Mouse (Mus musculus) liver, embryonic 13.5 days (tissue): ENCODE data around the gene Gnb1. TPM values are rescaled to one million over a fixed set of nuclear protein-coding genes. Genes with fewer than 3 reads are reported as not detected.

Experiments used
- ATAC-seq: fragments of 200-750 bp; cut with Nextera tagmentation; 2 replicates; pipeline ENCODE4 v1.8.0; 2017; ENCODE audit warnings: low read depth, mild to moderate bottlenecking, moderate number of reproducible peaks, moderate library complexity
- DNase-seq: peaks from one replicate; pipeline ENCODE4 v3.0.0; 2022
- H3K27ac ChIP-seq: fragments of 300-500 bp; sonication (generic); 2 replicates; pipeline ENCODE4 v1.5.1; 2015; ENCODE audit warnings: moderate library complexity, mild to moderate bottlenecking, inconsistent platforms
- H3K27me3 ChIP-seq: fragments of 300-500 bp; sonication (generic); 2 replicates; pipeline ENCODE4 v1.6.1; 2015; ENCODE audit warnings: mild to moderate bottlenecking, inconsistent platforms
- H3K36me3 ChIP-seq: fragments of 300-500 bp; sonication (generic); 2 replicates; pipeline ENCODE4 v1.6.1; 2015; ENCODE audit warnings: mild to moderate bottlenecking, inconsistent platforms
- H3K4me1 ChIP-seq: fragments of 300-500 bp; sonication (generic); replicated peaks from 2 replicates; pipeline ENCODE4 v1.6.1; 2015; ENCODE audit warnings: inconsistent platforms
- H3K4me2 ChIP-seq: fragments of 300-500 bp; sonication (generic); 2 replicates; pipeline ENCODE4 v1.6.1; 2015; ENCODE audit warnings: inconsistent platforms, mild to moderate bottlenecking, moderate library complexity
- H3K4me3 ChIP-seq: fragments of 300-500 bp; sonication (generic); replicated peaks from 2 replicates; pipeline ENCODE4 v1.5.1; 2015; ENCODE audit warnings: mild to moderate bottlenecking, inconsistent platforms
- H3K9ac ChIP-seq: fragments of 300-500 bp; sonication (generic); 2 replicates; pipeline ENCODE4 v1.6.1; 2015; ENCODE audit warnings: mild to moderate bottlenecking, inconsistent platforms
- H3K9me3 ChIP-seq: fragments of 300-500 bp; sonication (generic); replicated peaks from 2 replicates; pipeline ENCODE4 v1.6.1; 2016; ENCODE audit warnings: inconsistent platforms
- WGBS: fragments of 180-500 bp; shearing (Covaris S2); methylation state at CpG from one replicate; pipeline ENCODE4 v1.1.7; 2015; ENCODE audit not compliant: insufficient replicate concordance; 5-methylcytosine and 5-hydroxymethylcytosine counted together
- polyA plus RNA-seq: library from polyadenylated mRNA; unstranded; fragments of >200 nt; fragmentation: Nextera tagmentation; extraction: Ambion mirVana; gene quantifications from 2 replicates; pipeline ENCODE4 v1.2.1, GENCODE M21; 2015

The Gnb1 gene
- polyA plus RNA-seq, 1 experiment from 2014 or later = 130 TPM

DNA sequence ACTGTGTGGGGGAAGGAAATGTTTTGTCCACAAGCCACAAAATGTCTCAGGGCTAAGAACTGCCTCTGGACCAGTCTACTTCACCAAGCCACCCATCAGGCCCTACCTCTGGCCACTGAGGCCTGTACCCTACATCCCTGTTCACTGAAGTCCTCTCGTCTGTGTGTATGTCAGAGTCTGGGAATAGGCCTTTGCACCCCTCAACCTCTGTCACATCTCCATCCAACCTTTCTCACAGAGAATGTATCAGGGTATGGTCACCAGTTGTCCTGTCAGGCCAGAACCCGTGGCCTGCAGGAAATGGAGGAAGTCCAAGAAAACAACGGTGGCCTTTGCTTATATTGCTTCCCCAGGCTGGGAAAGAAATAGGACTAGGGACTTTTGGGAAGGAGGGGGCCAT lies 5.6 kb upstream of the Gnb1 start:
- H3K4me2 ChIP-seq = no peak overlapping the region
- peaks cover 55% of the 10 kb centered on the region for H3K4me1 ChIP-seq
- DNase-seq (no peak), ATAC-seq (no peak)
- no peak overlapping the region; the same call in 1 of the 2 replicates for H3K27ac ChIP-seq
- H3K36me3 ChIP-seq = no peaks in the 10 kb centered on the region
- H3K9ac ChIP-seq = no peak overlapping the region
- H3K27me3 ChIP-seq = 0 out of 2 replicates have a peak, but pooled peaks cover 3% of the 10 kb centered on the region
- no peaks in the 10 kb centered on the region for H3K9me3 ChIP-seq
- WGBS = 45% methylated on average over 3 of the region's 3 CpGs
- no peak overlapping the region for H3K4me3 ChIP-seq

DNA sequence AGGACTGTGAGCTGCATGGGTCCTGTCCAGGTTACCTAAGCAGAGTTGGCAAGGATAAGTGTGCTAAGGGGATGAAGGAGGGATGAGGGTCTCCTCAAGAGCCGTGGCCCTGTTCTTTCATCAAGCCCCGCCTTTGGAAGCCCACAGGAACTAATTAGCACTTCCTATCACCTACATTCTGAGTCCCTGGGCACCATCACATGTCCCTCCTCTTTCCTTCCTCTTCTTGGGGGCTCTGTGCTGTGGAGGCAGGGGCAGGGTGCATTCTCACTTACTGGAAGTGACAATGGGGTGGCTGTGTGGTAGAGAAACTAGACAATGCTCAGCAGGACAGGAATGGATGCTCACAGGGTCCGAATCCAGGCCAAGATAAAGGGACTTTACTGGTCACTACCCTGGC lies 3.4 kb upstream of the Gnb1 start:
- Histone ChIP-seq H3K27me3 (no peaks in the 10 kb centered on the region), H3K27ac (peak overlapping the region; percentile 50; the same call in 1 of the 2 replicates), H3K4me1 (peaks cover 66% of the 10 kb centered on the region), H3K9me3 (no peaks in the 10 kb centered on the region), H3K4me3 (no peak overlapping the region), H3K9ac (peak overlapping the region; percentile 37; the same call in 1 of the 2 replicates), H3K4me2 (peak overlapping the region; percentile 40; the same call in 1 of the 2 replicates), H3K36me3 (no peaks in the 10 kb centered on the region)
- DNase-seq (no peak), ATAC-seq (no peak)
- 21% methylated on average over 3 of the region's 3 CpGs for WGBS

DNA sequence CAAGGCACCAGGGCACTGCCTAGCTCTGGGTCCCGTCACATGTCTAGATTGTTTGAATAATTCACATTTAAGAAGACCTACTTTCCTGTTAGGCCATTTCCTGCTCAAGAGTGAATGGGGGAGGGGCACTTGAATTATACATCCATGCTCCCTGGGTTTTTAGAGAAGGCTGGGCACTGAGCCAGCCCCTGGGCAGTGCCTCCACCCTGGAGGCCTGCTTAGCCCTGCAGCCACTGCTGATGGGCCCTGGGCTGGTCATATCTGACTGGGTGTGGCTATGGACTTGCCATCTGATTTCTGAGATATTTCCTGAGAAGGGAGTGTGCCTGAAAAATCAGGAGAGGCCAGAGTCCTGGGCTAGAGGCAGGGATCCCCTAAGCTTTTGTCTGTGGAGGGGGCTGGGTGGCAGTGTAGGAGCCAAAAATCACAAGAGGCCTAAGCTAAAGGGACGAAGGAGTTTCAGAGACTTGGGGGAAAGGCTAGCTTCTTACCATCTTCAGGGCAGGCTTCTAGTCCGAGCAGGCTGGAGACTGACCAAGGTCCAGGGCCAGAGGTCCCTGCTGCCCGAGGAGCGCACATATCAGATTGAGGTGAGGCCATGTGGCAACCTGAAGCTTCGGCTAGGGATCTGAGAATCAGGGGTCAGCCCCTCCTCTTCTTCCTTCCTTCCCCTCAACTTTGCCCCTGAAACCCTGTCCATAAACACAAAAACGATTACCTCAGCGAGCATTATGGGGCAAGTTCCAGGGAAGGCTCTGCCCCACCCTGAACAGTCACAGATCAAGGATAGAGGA lies 2.7 kb upstream of the Gnb1 start:
- DNase-seq (peak; percentile 40), ATAC-seq (peak; percentile 75)
- Histone ChIP-seq H3K4me1 (peaks cover 73% of the 10 kb centered on the region), H3K36me3 (no peaks in the 10 kb centered on the region), H3K9ac (peak overlapping the region; percentile 37; the same call in 1 of the 2 replicates), H3K27ac (peak overlapping the region; percentile 68), H3K4me2 (peak overlapping the region; percentile 40), H3K27me3 (no peaks in the 10 kb centered on the region), H3K9me3 (no peaks in the 10 kb centered on the region), H3K4me3 (0 out of 2 replicates have a peak overlapping the region, but pooled peaks have one; percentile 9)
- WGBS = 29% methylated on average over 8 of the region's 8 CpGs

GRCm38 (mm10) chr4:155489101-155489970 lies 1.8 kb upstream of the Gnb1 start:
- Histone ChIP-seq H3K4me1 (peaks cover 82% of the 10 kb centered on the region), H3K4me2 (peak overlapping the region; percentile 40), H3K4me3 (no peak overlapping the region), H3K27me3 (no peaks in the 10 kb centered on the region), H3K27ac (peak overlapping the region; percentile 68), H3K36me3 (no peaks in the 10 kb centered on the region), H3K9ac (peak overlapping the region; percentile 37; the same call in 1 of the 2 replicates), H3K9me3 (no peaks in the 10 kb centered on the region)
- no peak for DNase-seq
- WGBS = 45% methylated on average over 9 of the region's 9 CpGs
- ATAC-seq = 0 out of 2 replicates have a peak, but pooled peaks have one; percentile 14

GRCm38 (mm10) chr4:155490456-155490855 lies 705 bp upstream of the Gnb1 start:
- no peak for DNase-seq
- Histone ChIP-seq H3K4me3 (peak overlapping the region; percentile 92), H3K9ac (peak overlapping the region; percentile 95), H3K27ac (peak overlapping the region; percentile 61), H3K4me2 (peak overlapping the region; percentile 99), H3K27me3 (no peaks in the 10 kb centered on the region), H3K36me3 (no peaks in the 10 kb centered on the region), H3K9me3 (no peaks in the 10 kb centered on the region), H3K4me1 (peaks cover 87% of the 10 kb centered on the region)
- WGBS = 25% methylated on average over 5 of the region's 5 CpGs
- no peak for ATAC-seq

DNA sequence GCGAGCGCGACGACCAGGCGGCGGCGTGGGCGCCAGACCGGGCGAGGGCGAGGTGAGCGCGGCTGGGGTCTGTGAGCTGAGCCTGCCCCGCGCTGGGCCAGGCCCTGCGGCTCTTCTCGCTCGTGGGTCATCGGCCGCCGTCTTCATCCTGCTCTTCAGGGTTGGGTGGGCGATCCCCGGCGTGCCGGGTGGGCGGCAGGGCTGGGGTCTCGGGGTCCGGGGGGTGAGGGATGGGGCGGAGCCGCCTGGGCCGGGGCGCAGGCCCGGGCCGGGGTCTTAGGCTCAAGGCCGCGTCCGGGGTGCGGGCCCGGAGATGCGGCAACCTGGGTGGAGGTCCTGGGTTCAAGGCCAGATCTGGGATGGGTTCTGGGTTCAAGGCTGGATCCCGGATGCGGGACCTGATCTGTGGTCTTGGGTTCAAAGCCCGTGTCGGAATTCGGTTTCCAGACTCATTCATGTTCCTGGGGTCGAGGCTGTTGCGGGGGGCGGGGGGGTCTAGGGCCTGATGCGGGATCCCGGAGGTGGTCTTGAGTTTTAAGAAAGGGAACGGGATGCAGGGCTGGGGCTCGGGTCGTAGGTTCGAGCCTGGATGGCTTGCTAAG lies 469 bp downstream of the Gnb1 start:
- Histone ChIP-seq H3K36me3 (no peaks in the 10 kb centered on the region), H3K4me1 (peaks cover 84% of the 10 kb centered on the region), H3K27me3 (no peaks in the 10 kb centered on the region), H3K9ac (peak overlapping the region; percentile 95), H3K4me2 (peak overlapping the region; percentile 99), H3K4me3 (peak overlapping the region; percentile 92), H3K27ac (peak overlapping the region; percentile 80), H3K9me3 (no peaks in the 10 kb centered on the region)
- 0% methylated on average over 39 of the region's 54 CpGs for WGBS
- peak; percentile 18 for ATAC-seq
- DNase-seq = no peak

- DNase-seq = peak; percentile 51
- peaks cover 80% of the 10 kb centered on the region for H3K4me1 ChIP-seq
Observed at GRCm38 (mm10) chr4:155492131-155492633, 1.0 kb downstream of the Gnb1 start.

DNA sequence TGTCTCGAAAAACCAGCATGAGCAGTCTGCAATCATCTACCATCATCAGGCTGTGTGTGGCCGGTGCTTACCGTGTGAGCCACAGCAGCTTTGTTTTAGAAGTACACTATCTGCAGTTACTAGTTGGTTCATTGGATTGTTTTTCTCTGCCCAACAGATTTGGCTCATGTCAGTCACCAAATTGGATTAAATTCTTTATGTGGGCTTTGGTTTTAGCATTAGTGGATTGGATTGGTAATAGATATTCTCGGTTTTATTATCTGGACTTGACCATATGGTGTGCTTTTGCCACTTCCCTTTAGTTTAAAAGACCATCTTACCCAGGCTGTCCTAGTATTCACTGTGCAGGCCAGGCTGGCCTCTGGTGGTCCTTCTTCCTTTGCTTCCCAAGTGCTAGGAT lies 3.7 kb downstream of the Gnb1 start:
- DNase-seq = no peak
- H3K4me2 ChIP-seq = peak overlapping the region; percentile 17; the same call in 1 of the 2 replicates
- H3K27me3 ChIP-seq = no peaks in the 10 kb centered on the region
- H3K4me1 ChIP-seq = peaks cover 63% of the 10 kb centered on the region
- no peak overlapping the region for H3K27ac ChIP-seq
- H3K36me3 ChIP-seq = no peaks in the 10 kb centered on the region
- no peaks in the 10 kb centered on the region for H3K9me3 ChIP-seq
- H3K9ac ChIP-seq = no peak overlapping the region; the same call in 1 of the 2 replicates
- no peak overlapping the region for H3K4me3 ChIP-seq
- 32% methylated on average over 4 of the region's 4 CpGs for WGBS
- ATAC-seq = no peak

More at GRCm38 (mm10) chr4:155492131-155492633, 1.0 kb downstream of the Gnb1 start:
- Histone ChIP-seq H3K27me3 (no peaks in the 10 kb centered on the region), H3K9ac (peak overlapping the region; percentile 95), H3K36me3 (no peaks in the 10 kb centered on the region), H3K4me3 (peak overlapping the region; percentile 92), H3K4me2 (peak overlapping the region; percentile 99), H3K9me3 (no peaks in the 10 kb centered on the region), H3K27ac (peak overlapping the region; percentile 80)
- ATAC-seq = peak; percentile 30
- under 1% methylated on average over 51 of the region's 51 CpGs for WGBS

DNA sequence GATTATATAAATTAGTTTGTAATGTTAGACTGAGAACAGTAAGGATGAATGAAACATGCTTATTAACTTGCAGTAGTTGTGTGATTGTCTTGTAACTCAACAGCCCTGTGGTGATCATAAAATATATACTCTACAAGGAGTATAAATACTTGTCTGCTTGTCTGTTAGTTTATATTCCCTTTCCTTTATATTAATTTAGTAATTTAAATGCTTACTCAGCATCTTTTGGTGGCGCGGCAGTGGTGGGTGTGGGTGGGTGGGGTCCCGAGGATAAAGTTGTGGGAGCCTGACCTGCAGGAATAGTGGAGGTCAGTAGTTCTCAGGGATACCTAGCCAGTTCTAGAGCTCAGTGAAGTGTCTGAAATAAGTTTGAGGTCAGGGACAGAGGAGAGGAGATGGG lies 6.8 kb downstream of the Gnb1 start:
- peaks cover 47% of the 10 kb centered on the region for H3K4me1 ChIP-seq
- no peak for ATAC-seq
- no peaks in the 10 kb centered on the region for H3K9me3 ChIP-seq
- no peak for DNase-seq
- no peaks in the 10 kb centered on the region for H3K27me3 ChIP-seq
- no peak overlapping the region for H3K4me2 ChIP-seq
- H3K9ac ChIP-seq = no peak overlapping the region
- WGBS = 62% methylated on average over 3 of the region's 3 CpGs
- no peak overlapping the region for H3K4me3 ChIP-seq
- no peak overlapping the region for H3K27ac ChIP-seq
- no peaks in the 10 kb centered on the region for H3K36me3 ChIP-seq

DNA sequence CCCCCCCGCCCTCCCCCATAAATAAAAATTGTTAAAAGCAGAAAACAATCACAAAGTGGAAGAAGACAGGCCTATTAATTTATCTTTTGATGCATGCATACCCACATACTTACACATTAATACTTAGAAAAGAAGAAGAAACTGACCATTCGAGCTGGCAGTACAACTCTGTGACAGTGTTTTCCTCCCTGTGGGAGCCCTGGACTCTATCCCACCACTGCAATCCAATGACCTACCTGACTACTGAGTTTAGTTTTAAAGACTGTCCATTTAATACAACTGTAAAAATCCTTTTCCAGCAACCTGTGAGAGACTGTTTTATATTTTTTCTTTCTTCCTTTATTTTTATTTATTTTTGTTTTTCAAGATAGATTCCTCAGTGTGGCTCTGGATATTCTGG lies 10.0 kb downstream of the Gnb1 start:
- no peak overlapping the region for H3K4me2 ChIP-seq
- H3K4me1 ChIP-seq = peaks cover 51% of the 10 kb centered on the region
- no peak overlapping the region for H3K9ac ChIP-seq
- ATAC-seq = no peak
- no peak for DNase-seq
- H3K9me3 ChIP-seq = no peaks in the 10 kb centered on the region
- 63% methylated on average over 2 of the region's 2 CpGs for whole genome bisulfite sequencing
- H3K27ac ChIP-seq = no peak overlapping the region
- no peaks in the 10 kb centered on the region for H3K36me3 ChIP-seq
- no peaks in the 10 kb centered on the region for H3K27me3 ChIP-seq
- H3K4me3 ChIP-seq = no peak overlapping the region

DNA sequence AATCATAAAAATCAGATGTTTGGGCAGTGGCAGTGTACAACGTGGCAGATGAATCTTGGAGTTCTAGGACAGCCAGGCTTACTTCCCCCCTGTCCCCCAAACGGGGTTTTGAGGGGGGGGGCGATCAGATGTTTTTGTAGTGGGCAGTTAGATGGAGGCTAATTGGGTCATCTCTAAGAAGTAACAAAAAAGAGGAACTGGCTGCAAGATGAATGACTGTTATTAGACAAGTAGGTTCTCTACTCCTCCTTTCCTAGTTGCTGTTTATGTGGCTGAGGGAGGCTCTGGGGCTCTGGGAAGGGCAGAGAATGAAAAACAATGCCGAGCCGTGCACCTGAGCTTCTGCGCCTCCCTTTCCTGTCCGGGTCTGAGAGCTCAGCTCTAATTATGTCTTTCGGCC lies 13.9 kb downstream of the Gnb1 start:
- Histone ChIP-seq H3K9me3 (no peaks in the 10 kb centered on the region), H3K4me2 (no peak overlapping the region), H3K4me1 (peaks cover 46% of the 10 kb centered on the region), H3K9ac (no peak overlapping the region), H3K36me3 (no peaks in the 10 kb centered on the region), H3K27me3 (no peaks in the 10 kb centered on the region), H3K27ac (no peak overlapping the region), H3K4me3 (no peak overlapping the region)
- no peak for ATAC-seq
- DNase-seq = no peak
- WGBS = 21% methylated on average over 8 of the region's 8 CpGs
